Mouse (Mus musculus): ENCODE data around the gene Irf6. TPM values are rescaled to one million over a fixed set of nuclear protein-coding genes. Genes with fewer than 3 reads are reported as not detected.

Gene Irf6
- total and polyA plus RNA-seq, 3 experiments: 0.15 to 0.19 TPM; not detected in 1

- Histone ChIP-seq H3K27me3 (ENCODE audit: control insufficient read depth in 1 of 2, insufficient read depth in 2 of 2, low read length in 2 of 2) (no peaks in the 10 kb centered on the region; a peak in 1 of 4 replicates), H3K9me3 (replicated peaks; ENCODE audit: insufficient read depth, low read length) (no peaks in the 10 kb centered on the region), H3K79me2 (ENCODE audit: control insufficient read depth, insufficient read depth, low read length, poor library complexity) (no peaks in the 10 kb centered on the region), H3K4me1 (ENCODE audit: control insufficient read depth in 1 of 2, insufficient read depth in 2 of 2, low read length in 2 of 2) (no peaks in the 10 kb centered on the region), H3K9ac (ENCODE audit: control insufficient read depth, low read depth, low read length, poor library complexity, severe bottlenecking) (no peak overlapping the region), H3K36me3 (ENCODE audit: control insufficient read depth in 1 of 2, insufficient read depth in 2 of 2, low read length in 2 of 2) (no peaks in the 10 kb centered on the region), H3K4me3 (ENCODE audit: control insufficient read depth in 1 of 2, insufficient read depth in 1 of 2, low read depth in 2 of 2, low read length in 2 of 2) (no peak overlapping the region), H3K27ac (ENCODE audit: control insufficient read depth, low read depth, low read length) (no peak overlapping the region)
- TF ChIP-seq ZMIZ1 (IDR thresholded peaks at IDR 0.05; ENCODE audit: low read depth, low read length): no peak
- TF ChIP-seq BHLHE40 (IDR thresholded peaks at IDR 0.05; ENCODE audit: borderline replicate concordance, low read depth, low read length): no peak
- TF ChIP-seq MAFK (IDR thresholded peaks at IDR 0.05; ENCODE audit: borderline replicate concordance, low read depth, low read length): no peak
- TF ChIP-seq MAZ (IDR thresholded peaks at IDR 0.05; ENCODE audit: low read depth, low read length): no peak
- no peak for TF ChIP-seq MEF2A (IDR thresholded peaks at IDR 0.05; ENCODE audit: extremely low read depth, insufficient replicate concordance, low read depth, low read length, poor library complexity, severe bottlenecking)
- TF ChIP-seq JUND (IDR thresholded peaks at IDR 0.05; ENCODE audit: low read depth, low read length): no peak
- TF ChIP-seq TCF12 (IDR thresholded peaks at IDR 0.05; ENCODE audit: low read depth, low read length): no peak
- TF ChIP-seq SIN3A (IDR thresholded peaks at IDR 0.05; ENCODE audit: low read length): no peak
- no peak for TF ChIP-seq SMC3 (IDR thresholded peaks at IDR 0.05; ENCODE audit: low read depth, low read length)
- TF ChIP-seq GABPA (IDR thresholded peaks at IDR 0.05; ENCODE audit: low read depth, low read length): no peak
- TF ChIP-seq KAT2A (conservative IDR thresholded peaks at IDR 0.05; ENCODE audit: low read depth, low read length): no peak
- no peak for TF ChIP-seq MYC (IDR thresholded peaks at IDR 0.05; ENCODE audit: low read depth, low read length)
- TF ChIP-seq NRF1 (IDR thresholded peaks at IDR 0.05; ENCODE audit: insufficient read depth, low read depth, low read length, poor library complexity, severe bottlenecking): no peak
- TF ChIP-seq CHD2 (IDR thresholded peaks at IDR 0.05; ENCODE audit: low read length): no peak
- DNase-seq (ENCODE audit: low read depth, low spot score): no peak
These were observed 58.5 kb downstream of the Irf6 start for GRCm38 (mm10) chr1:193211371-193211770.

- no peaks in the 10 kb centered on the region; a peak in 1 of 4 replicates for H3K27me3 ChIP-seq (ENCODE audit: control insufficient read depth in 1 of 2, insufficient read depth in 2 of 2, low read length in 2 of 2)
- H3K36me3 ChIP-seq (ENCODE audit: control insufficient read depth in 1 of 2, insufficient read depth in 2 of 2, low read length in 2 of 2): no peaks in the 10 kb centered on the region
- TF ChIP-seq CHD1 (IDR thresholded peaks at IDR 0.05; ENCODE audit: low read depth, low read length) (no peak), MYC (IDR thresholded peaks at IDR 0.05; ENCODE audit: low read depth, low read length) (no peak), USF1 (IDR thresholded peaks at IDR 0.05; ENCODE audit: low read depth, low read length) (no peak), TBP (IDR thresholded peaks at IDR 0.05; ENCODE audit: low read depth, low read length) (no peak), POLR2AphosphoS2 (IDR thresholded peaks at IDR 0.05; ENCODE audit: low read length) (no peak), NELFE (IDR thresholded peaks at IDR 0.05; ENCODE audit: low read depth, low read length) (no peak), E2F4 (IDR thresholded peaks at IDR 0.05; ENCODE audit: borderline replicate concordance, low read depth, low read length) (no peak), EP300 (IDR thresholded peaks at IDR 0.05; ENCODE audit: low read depth in 1 of 2, low read length in 2 of 2) (no peak), JUND (IDR thresholded peaks at IDR 0.05; ENCODE audit: low read depth, low read length) (no peak), ZMIZ1 (IDR thresholded peaks at IDR 0.05; ENCODE audit: low read depth, low read length) (no peak), ETS1 (IDR thresholded peaks at IDR 0.05; ENCODE audit: low read depth, low read length) (no peak)
These were observed 61.1 kb downstream of the Irf6 start for GRCm38 (mm10) chr1:193214053-193214452.

More at GRCm38 (mm10) chr1:193214053-193214452, 61.1 kb downstream of the Irf6 start:
- H3K27ac ChIP-seq (ENCODE audit: control insufficient read depth, low read depth, low read length): no peak overlapping the region
- no peaks in the 10 kb centered on the region for H3K79me2 ChIP-seq (ENCODE audit: control insufficient read depth, insufficient read depth, low read length, poor library complexity)
- H3K9me3 ChIP-seq (replicated peaks; ENCODE audit: insufficient read depth, low read length): no peaks in the 10 kb centered on the region
- H3K4me3 ChIP-seq (ENCODE audit: control insufficient read depth in 1 of 2, insufficient read depth in 1 of 2, low read depth in 2 of 2, low read length in 2 of 2): no peak overlapping the region
- H3K4me1 ChIP-seq (ENCODE audit: control insufficient read depth in 1 of 2, insufficient read depth in 2 of 2, low read length in 2 of 2): no peaks in the 10 kb centered on the region
- DNase-seq (ENCODE audit: low read depth, low spot score): no peak
- no peak overlapping the region for H3K9ac ChIP-seq (ENCODE audit: control insufficient read depth, low read depth, low read length, poor library complexity, severe bottlenecking)
